Mouse (Mus musculus) limb, embryonic 13.5 days (tissue): Measurements from ENCODE around the gene Lrrn4. TPM values are rescaled to one million over a fixed set of nuclear protein-coding genes. Genes with fewer than 3 reads are reported as not detected.

Source experiments
- polyA plus RNA-seq: library from polyadenylated mRNA; unstranded; fragments of >200 nt; fragmentation: Nextera tagmentation; extraction: Ambion mirVana; gene quantifications from 2 replicates; pipeline ENCODE4 v1.2.1, GENCODE M21; 2015

The Lrrn4 gene
- polyA plus RNA-seq, 1 experiment from 2014 or later, result 0.34 TPM

Other genes starting within 250 kb of the Lrrn4 start
- 21.0 and 21.7 TPM in 2 replicates for gene Shld1, start 194.0 kb downstream of the Lrrn4 start, polyA plus RNA-seq
- 0.51 and 0.80 TPM in 2 replicates for gene Chgb, start 99.6 kb downstream of the Lrrn4 start, polyA plus RNA-seq
- gene Trmt6, start 64.8 kb downstream of the Lrrn4 start, polyA plus RNA-seq, result 31.4 and 36.7 TPM in 2 replicates
- gene Mcm8, start 64.8 kb downstream of the Lrrn4 start, polyA plus RNA-seq, result 16.4 and 17.9 TPM in 2 replicates
- gene Crls1, start 34.2 kb downstream of the Lrrn4 start, polyA plus RNA-seq, result 14.9 and 20.5 TPM in 2 replicates
- 13.0 and 20.1 TPM in 2 replicates for gene Fermt1, start 65.0 kb upstream of the Lrrn4 start, polyA plus RNA-seq